Mouse (Mus musculus): ENCODE data around the gene Lrp4. TPM values are rescaled to one million over a fixed set of nuclear protein-coding genes. Genes with fewer than 3 reads are reported as not detected.

Lrp4 gene
- polyA plus RNA-seq, 1 experiment, result 0.48 TPM

DNA sequence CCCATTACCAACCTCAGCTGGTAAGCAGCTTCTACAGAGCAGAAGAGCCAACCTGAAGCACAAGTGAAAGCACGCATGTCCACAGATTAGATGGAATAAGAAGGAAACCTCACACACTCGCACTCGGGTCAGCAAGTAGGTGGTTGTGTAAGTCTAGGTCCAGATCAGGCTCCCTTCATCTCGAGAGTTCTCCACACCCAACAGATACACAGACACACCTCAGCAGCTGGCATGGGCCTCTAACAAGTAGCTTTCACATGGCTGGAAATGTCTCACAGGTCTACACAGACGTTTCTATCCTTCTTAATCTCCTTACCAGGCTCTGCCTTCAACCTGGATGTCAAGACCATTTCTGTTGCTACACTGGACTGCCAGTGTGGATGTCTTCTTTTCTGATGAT, 16.6 kb upstream of the Lrp4 start:
- H3K4me3 ChIP-seq (ENCODE audit: insufficient read depth, low read depth, low read length), result no peak overlapping the region
- no peaks in the 10 kb centered on the region for H3K4me1 ChIP-seq (ENCODE audit: control insufficient read depth, insufficient read depth, insufficient read length, low read length)
- no peak overlapping the region for H3K27ac ChIP-seq (replicated peaks; ENCODE audit: low read depth, low read length)

DNA sequence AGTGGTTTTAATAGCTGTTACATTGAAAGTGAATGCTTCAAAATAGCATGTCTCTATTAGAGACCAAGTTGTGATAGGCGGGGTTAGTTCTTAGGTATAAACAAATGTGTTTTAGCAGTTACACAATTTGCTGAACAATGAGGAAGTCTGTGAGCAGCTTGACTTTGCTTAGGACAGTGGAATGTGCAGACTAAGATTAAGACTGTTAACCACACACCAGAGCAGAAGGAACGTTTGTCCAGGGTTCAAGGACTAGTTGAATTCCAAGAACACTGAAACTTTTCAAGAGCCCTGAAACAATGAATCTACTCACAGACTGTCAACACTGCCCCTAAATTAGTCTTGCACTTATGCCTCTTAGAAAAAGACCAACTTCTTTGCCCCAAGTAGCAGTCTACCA, 15.6 kb upstream of the Lrp4 start:
- Histone ChIP-seq H3K27ac (replicated peaks; ENCODE audit: low read depth, low read length) (no peak overlapping the region), H3K4me3 (ENCODE audit: insufficient read depth, low read depth, low read length) (no peak overlapping the region), H3K4me1 (ENCODE audit: control insufficient read depth, insufficient read depth, insufficient read length, low read length) (no peaks in the 10 kb centered on the region)

DNA sequence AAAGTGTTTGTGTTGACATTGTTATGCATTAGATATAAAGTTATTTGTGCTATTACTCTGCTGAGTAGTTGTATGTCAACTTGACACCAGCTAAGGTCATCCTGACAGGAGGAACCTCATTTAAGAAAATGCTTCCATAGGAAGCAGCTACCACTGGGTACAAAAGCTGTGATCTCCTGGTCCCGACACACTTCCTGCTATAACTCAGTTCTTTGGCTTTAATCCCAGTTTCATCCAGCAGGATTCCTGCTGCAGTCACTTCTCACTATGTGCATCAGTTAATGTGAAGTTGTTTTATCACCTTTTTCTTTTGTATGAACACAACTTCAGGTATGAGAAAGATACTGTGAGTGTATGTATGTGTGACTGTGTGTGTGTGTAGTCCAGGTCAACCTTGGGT, 15.1 kb upstream of the Lrp4 start:
- no peak overlapping the region for H3K27ac ChIP-seq (replicated peaks; ENCODE audit: low read depth, low read length)
- H3K4me1 ChIP-seq (ENCODE audit: control insufficient read depth, insufficient read depth, insufficient read length, low read length), result no peaks in the 10 kb centered on the region
- no peak overlapping the region for H3K4me3 ChIP-seq (ENCODE audit: insufficient read depth, low read depth, low read length)

DNA sequence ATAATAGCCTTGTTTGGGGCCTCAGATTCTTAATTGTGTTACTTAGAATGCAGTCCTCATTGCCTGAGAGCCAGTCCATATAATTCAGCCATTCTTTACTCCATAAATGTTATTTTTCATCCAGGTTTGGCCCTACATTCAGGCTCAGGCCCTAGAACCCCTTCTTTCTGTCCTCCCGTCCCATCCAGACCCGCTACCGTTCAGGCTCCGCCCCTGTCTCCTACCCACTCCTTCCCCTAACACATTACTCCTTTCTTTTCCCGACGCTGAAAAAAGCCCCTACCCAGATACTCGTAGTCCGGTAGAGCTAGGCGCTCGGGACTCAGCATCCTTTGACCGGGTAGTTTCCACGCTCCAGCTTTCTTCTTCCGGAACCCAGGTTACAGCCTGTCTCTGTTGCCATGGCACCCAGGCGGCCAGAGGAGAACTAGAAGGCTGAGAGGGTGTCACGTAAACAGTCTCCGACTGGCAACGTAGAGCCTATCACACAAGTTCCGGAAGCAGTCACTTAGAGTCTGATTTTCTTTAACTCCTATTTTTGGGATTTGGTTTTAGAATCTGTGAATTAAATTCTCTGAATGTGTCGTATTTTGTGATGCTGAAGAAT, 12.9 kb upstream of the Lrp4 start, which contains the start of gene 1110051M20Rik:
1110051M20Rik (minus strand) TSS at position 419 of the 607 bp plus-strand sequence.
- Histone ChIP-seq H3K4me3 (ENCODE audit: insufficient read depth, low read depth, low read length) (peak within 1 kb of the TSS; percentile 72), H3K4me1 (ENCODE audit: control insufficient read depth, insufficient read depth, insufficient read length, low read length) (no peaks in the 10 kb centered on the region), H3K27ac (replicated peaks; ENCODE audit: low read depth, low read length) (no peak within 1 kb of the TSS)

DNA sequence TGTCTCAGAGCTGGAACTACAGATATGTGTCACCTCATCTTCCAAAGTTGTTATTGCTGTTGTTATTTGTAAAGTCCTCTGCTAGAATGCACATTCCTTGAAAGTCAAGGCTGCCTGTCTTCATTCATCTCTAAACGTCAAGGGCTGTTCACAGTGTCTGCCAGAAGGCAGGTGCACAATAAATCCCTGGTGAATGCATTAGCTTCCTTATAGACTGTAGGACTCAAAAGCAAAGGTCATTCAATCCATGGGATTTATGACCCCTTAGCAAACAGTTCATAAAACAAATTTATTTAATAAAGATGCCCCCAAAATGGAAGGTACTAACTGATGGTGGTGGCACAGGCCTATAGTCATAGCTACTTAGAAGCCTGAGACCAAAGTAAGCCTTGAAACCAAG, 7.6 kb upstream of the Lrp4 start:
- H3K4me3 ChIP-seq (ENCODE audit: insufficient read depth, low read depth, low read length), result no peak overlapping the region
- no peak overlapping the region for H3K27ac ChIP-seq (replicated peaks; ENCODE audit: low read depth, low read length)
- no peaks in the 10 kb centered on the region for H3K4me1 ChIP-seq (ENCODE audit: control insufficient read depth, insufficient read depth, insufficient read length, low read length)

DNA sequence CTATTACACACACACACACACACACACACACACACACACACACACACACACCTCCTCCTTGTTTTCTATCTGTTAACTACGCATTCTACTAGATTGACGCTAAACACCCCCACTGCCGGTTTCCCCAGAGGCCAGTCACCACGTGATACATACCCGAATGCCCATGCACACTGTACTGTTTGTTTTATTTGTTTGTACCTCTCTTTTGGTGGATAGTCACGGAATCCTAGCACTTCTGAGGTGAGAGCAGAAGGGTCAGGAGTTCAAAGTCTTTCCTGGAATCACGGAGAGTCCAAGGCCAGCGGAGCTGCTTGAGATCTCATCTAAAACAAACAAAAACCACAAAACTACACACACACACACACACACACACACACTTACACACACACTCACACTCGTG, 7.0 kb upstream of the Lrp4 start:
- H3K4me1 ChIP-seq (ENCODE audit: control insufficient read depth, insufficient read depth, insufficient read length, low read length), result no peaks in the 10 kb centered on the region
- H3K27ac ChIP-seq (replicated peaks; ENCODE audit: low read depth, low read length), result no peak overlapping the region
- no peak overlapping the region for H3K4me3 ChIP-seq (ENCODE audit: insufficient read depth, low read depth, low read length)

DNA sequence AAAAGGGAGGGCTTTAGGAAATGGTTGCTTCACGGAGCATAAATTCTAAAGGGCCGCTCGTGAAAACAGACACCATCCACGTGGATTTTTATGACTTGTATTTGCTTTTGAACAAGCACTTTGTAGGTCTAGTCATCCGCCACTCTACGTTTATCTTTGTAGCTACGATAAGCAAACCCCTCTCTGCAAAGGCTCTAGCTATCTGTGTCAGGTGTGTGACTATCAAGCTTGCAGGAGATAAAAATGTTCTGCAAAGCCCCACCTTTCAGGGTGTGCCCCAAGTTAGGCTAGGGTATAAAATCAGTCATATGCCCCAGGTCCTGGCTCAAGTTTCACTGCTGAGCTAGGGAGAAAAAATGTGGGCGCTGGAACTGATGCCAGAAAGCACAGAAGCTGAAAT, 4.7 kb upstream of the Lrp4 start:
- Histone ChIP-seq H3K27ac (replicated peaks; ENCODE audit: low read depth, low read length) (no peak overlapping the region), H3K4me1 (ENCODE audit: control insufficient read depth, insufficient read depth, insufficient read length, low read length) (no peaks in the 10 kb centered on the region), H3K4me3 (ENCODE audit: insufficient read depth, low read depth, low read length) (no peak overlapping the region)

DNA sequence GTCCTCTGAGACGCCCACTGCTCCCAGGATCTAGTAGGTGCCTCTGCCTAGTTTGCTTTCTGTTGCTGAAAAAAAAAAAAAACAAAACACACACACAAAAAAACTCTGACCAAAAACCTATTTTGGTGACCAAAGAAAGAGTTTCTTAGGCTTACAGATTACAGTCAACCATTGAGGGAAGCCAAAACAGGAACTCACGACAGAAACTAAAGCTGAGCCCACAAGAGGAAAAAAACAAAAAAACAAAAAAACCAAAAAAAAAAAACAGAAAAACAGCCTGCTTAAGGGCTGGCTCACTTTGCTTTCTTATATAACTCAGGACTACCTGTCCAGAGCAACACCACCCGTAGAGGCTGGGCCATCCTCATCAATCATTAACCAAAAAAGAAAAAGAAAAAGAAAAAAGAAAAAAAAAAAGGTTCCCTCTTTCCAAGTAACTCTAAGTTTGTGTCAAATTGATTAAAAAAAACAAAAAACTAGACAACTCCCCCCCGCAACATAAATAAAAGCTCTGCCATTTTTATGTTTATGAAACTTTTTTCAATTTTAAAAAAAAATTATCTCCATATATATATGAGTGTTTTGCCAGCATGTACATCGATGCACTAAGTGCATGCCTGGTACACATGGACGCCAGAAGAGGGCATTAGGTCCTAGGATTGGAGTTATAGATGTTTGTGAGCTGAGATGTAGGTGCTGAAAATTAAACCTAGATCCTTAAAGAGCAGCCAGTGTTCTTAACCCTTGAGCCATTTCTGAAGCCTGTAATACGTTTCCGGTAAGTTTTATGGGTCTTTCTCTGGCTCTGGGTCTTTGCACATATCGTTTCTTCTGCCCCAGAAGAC, 3.9 kb upstream of the Lrp4 start:
- no peaks in the 10 kb centered on the region for H3K4me1 ChIP-seq (ENCODE audit: control insufficient read depth, insufficient read depth, insufficient read length, low read length)
- no peak overlapping the region for H3K27ac ChIP-seq (replicated peaks; ENCODE audit: low read depth, low read length)
- H3K4me3 ChIP-seq (ENCODE audit: insufficient read depth, low read depth, low read length), result no peak overlapping the region

DNA sequence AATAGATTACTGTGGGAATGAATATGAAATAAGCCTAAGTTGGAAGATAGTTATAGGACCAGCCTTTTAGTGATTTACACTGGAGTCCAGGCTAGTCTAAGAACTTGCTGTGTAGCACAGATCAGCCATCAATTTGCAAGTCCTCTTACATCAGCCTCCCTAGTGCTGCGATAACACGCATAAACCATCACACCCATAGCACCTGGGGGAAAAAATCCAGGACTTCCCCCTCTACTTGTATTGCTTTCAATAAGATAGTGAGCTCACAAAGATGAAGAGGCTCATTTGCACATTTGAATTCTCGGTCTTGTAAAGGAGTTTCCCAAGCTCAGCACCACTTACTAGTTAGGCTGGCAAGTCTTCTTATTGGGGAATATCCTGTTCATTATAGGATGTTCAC, 2.9 kb upstream of the Lrp4 start:
- H3K27ac ChIP-seq (replicated peaks; ENCODE audit: low read depth, low read length), result no peak overlapping the region
- no peak overlapping the region for H3K4me3 ChIP-seq (ENCODE audit: insufficient read depth, low read depth, low read length)
- no peaks in the 10 kb centered on the region for H3K4me1 ChIP-seq (ENCODE audit: control insufficient read depth, insufficient read depth, insufficient read length, low read length)

DNA sequence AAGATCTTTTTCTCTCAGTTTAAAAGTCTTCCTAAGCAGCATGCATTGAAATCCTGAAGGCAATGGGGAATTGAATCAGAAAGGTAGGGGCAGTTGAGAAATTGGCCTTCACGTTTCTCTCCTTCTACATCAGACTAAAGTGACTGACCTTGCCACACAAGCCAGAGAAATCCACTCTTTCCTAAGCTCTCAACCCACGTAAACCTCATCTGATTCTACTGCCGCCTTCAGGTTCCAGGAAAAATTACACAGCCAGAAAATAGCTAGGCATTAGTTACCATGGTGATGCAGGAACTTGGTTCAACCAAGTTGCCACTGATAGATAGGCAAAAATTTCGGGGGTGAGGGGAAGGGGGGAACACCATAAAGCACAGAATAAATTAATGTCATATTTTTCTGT, 1.5 kb upstream of the Lrp4 start:
- Histone ChIP-seq H3K4me3 (ENCODE audit: insufficient read depth, low read depth, low read length) (no peak overlapping the region), H3K4me1 (ENCODE audit: control insufficient read depth, insufficient read depth, insufficient read length, low read length) (no peaks in the 10 kb centered on the region)

DNA sequence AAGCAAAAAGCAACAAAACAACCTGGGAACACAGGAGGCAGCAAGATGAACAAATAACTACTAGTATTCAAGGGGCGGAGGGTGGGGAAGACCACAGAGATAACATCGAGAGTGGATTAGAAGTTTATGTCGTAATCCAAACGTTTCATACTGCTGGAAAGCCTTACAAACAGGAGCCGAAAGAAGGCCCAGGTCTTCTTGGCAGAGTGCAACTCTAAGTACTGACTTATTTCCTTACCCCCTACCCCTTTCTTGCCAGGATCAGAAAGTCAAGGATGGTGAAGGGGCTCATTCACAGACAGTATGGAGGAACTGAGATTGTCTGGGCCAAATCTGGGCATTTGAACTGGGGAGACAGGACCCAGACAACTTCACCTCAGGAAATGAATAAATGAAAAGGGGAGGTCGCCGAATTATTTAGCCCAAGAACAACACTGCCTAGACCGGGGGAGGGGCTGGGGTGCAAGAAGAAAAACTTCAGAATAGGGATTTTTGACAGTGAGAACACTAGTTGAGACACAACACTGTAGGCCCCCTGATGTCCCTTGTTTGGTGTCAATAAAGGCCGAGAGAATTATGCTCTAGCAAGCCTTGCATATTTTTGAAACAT, 715 bp upstream of the Lrp4 start:
- no peak overlapping the region; the same call in 1 of the 2 replicates for H3K4me3 ChIP-seq (ENCODE audit: insufficient read depth, low read depth, low read length)
- no peaks in the 10 kb centered on the region for H3K4me1 ChIP-seq (ENCODE audit: control insufficient read depth, insufficient read depth, insufficient read length, low read length)
- no peak overlapping the region for H3K27ac ChIP-seq (replicated peaks; ENCODE audit: low read depth, low read length)

More for the DNA sequence above, 1.5 kb upstream of the Lrp4 start:
- no peak overlapping the region for H3K27ac ChIP-seq (replicated peaks; ENCODE audit: low read depth, low read length)

DNA sequence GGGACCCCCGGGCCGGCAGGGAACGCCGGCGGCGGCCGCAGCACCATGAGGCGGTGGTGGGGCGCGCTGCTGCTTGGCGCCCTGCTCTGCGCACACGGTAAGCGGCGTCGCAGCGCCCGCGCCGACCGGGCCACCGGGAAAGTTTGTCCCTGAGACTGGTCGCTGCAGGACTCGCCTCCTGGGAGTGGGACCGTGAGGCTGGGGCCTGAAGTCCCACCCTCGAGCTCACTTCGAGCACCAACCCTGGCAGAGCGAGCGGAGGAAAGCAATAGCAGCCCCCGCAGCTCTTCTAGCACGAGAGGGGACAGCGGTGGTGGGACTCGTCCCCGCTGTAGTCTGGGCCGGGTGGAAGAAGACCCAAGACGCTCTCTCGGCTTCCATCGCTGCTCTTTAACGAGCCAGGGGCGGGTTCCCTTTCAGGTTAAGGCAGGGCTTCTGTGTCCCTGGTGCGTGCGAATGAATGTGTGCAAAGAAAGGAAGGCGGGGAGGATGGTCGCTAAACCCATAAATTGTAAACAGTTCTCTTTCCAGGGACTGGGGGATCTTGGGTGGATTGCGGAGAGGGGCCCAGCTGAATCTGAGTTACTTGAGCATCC, 443 bp downstream of the Lrp4 start:
- Histone ChIP-seq H3K4me3 (ENCODE audit: insufficient read depth, low read depth, low read length) (peak overlapping the region; percentile 66), H3K27ac (replicated peaks; ENCODE audit: low read depth, low read length) (no peak overlapping the region), H3K4me1 (ENCODE audit: control insufficient read depth, insufficient read depth, insufficient read length, low read length) (no peaks in the 10 kb centered on the region)

DNA sequence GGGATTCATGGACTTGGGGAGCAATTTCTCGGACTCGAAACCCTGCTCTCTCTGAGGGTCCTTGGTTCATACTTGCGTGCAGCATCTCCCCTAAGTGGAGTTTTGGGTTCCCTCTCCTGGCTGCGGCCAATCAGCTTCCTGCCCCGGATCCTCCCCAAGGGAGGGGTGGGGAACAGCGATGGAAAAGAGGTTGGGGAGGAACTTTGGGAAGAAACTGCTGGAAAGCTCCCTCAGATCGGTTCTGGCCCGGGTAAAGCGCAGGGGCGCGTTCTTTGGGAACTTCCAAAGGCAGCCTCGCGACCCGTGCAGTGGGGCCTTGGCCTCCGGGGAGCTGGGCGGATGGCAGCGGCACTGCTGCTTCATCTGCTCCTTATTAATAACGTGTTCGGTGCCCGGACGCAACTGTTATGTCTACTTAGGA, 951 bp downstream of the Lrp4 start:
- Histone ChIP-seq H3K27ac (replicated peaks; ENCODE audit: low read depth, low read length) (no peak overlapping the region), H3K4me1 (ENCODE audit: control insufficient read depth, insufficient read depth, insufficient read length, low read length) (no peaks in the 10 kb centered on the region), H3K4me3 (ENCODE audit: insufficient read depth, low read depth, low read length) (peak overlapping the region; percentile 66)

DNA sequence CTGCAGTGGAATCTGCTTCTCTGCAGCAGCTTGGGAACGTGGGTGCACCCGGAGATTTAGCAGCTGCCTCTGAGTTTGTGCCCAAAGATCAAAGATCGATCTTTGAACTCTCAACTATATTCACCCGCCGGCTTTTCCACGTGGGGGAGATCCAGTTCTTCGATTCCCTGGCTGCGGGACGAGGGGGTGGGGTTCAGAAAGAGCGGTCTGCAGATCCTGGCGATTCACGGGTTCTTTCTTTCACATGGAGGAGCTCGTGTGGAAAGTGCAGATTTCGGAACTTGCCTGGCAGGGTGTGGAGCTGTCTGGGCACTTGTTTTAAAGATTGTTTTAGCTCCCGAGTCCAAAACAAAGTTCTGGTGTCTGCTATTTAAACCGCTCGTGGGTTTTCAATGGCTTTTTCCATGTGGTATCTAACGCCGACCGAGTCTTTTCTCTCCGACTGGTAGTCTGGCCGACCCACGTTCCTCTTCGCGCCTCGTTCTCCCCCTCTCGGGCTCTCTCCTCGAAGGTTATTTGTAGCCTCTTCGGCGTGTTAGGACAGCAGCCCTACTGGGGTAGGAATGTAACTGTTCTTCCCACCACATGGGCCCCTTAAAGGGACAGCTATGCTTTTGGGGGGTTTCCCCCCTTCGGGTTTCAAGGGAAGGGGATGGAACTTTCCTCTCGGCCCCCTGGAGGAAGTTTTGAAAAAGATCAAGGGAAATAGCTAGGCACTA, 1.5 kb downstream of the Lrp4 start:
- no peak overlapping the region for H3K27ac ChIP-seq (replicated peaks; ENCODE audit: low read depth, low read length)
- no peaks in the 10 kb centered on the region for H3K4me1 ChIP-seq (ENCODE audit: control insufficient read depth, insufficient read depth, insufficient read length, low read length)
- peak overlapping the region; percentile 66 for H3K4me3 ChIP-seq (ENCODE audit: insufficient read depth, low read depth, low read length)

DNA sequence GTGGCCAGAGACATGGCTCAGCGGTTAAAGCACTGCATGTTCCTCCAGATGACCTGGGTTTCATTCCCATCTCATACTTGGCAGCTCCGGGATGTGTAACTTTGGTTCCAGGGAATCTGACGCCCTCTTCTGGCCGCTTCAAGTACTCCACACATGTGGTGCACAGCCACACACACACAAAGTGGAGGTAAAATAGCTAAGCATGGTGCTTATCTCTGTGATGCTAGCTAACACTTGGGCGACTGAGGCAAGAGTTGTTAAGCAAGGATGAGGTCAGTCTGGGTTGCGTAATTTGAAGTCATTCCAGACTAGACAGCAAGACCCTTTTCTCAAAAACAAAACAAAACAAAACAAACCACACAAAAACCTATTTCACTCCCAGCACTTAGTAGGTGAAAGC, 2.8 kb downstream of the Lrp4 start:
- Histone ChIP-seq H3K27ac (replicated peaks; ENCODE audit: low read depth, low read length) (no peak overlapping the region), H3K4me1 (ENCODE audit: control insufficient read depth, insufficient read depth, insufficient read length, low read length) (no peaks in the 10 kb centered on the region), H3K4me3 (ENCODE audit: insufficient read depth, low read depth, low read length) (no peak overlapping the region)

All from brown adipose tissue, adult 24 weeks (tissue).